Mouse (Mus musculus): ENCODE results near the gene Phf21b. TPM values are rescaled to one million over a fixed set of nuclear protein-coding genes. Genes with fewer than 3 reads are reported as not detected.

The Phf21b gene
- total and polyA plus RNA-seq, 3 experiments, result 1.3 to 5.3 (median 2.2) TPM

GRCm38 (mm10) chr15:84809275-84809952 lies 46.4 kb downstream of the Phf21b start:
- Histone ChIP-seq H3K27me3 (replicated peaks) (no peaks in the 10 kb centered on the region), H3K9me3 (replicated peaks; ENCODE audit: low read length) (peaks cover 4% of the 10 kb centered on the region), H3K79me2 (replicated peaks; ENCODE audit: control insufficient read depth, extremely low read depth, insufficient read depth, poor library complexity, severe bottlenecking) (no peaks in the 10 kb centered on the region), H3K4me3 (replicated peaks in 1 of 3; ENCODE audit: low read depth in 2 of 3, low read length in 2 of 3, poor library complexity in 1 of 3) (no peak overlapping the region), H3K4me2 (ENCODE audit: insufficient read depth, low read depth, poor library complexity, severe bottlenecking) (no peak overlapping the region), H3K4me1 (ENCODE audit: control insufficient read depth in 1 of 2, insufficient read depth in 2 of 2) (peaks cover 10 to 12% of the 10 kb centered on the region in 2 experiments), H3K9ac (ENCODE audit: insufficient read depth, low read depth) (no peak overlapping the region), H3K36me3 (replicated peaks in 1 of 2; ENCODE audit: control insufficient read depth in 1 of 2, insufficient read depth in 1 of 2, low read length in 1 of 2) (peaks cover 4 to 51% of the 10 kb centered on the region in 2 experiments), H3K27ac (ENCODE audit: insufficient read depth, low read depth) (no peak overlapping the region)
- no peak for DNase-seq (ENCODE audit: extremely low read depth)
- TF ChIP-seq POLR2A (IDR thresholded peaks at IDR 0.05; ENCODE audit: low read depth, low read length), result no peak
- no peak for TF ChIP-seq IRF4 (IDR thresholded peaks at IDR 0.05; ENCODE audit: low read depth, low read length)
- in situ Hi-C loops (cut with MboI; ENCODE audit: low pct_ligation_motif_present, low pct_unique_long_range_greater_than_20kb, low sequenced_read_pairs), result no loop called here
- dilution Hi-C loops (cut with MboI; ENCODE audit: extremely low pct_ligation_motif_present, extremely low pct_unique_long_range_greater_than_20kb, low sequenced_read_pairs), result no loop called here

- Histone ChIP-seq H3K9me3 (replicated peaks; ENCODE audit: low read length) (peaks cover 6% of the 10 kb centered on the region), H3K36me3 (replicated peaks in 1 of 2; ENCODE audit: control insufficient read depth in 1 of 2, insufficient read depth in 1 of 2, low read length in 1 of 2) (peaks cover 10 to 89% of the 10 kb centered on the region in 2 experiments), H3K27ac (ENCODE audit: insufficient read depth, low read depth) (no peak overlapping the region), H3K9ac (ENCODE audit: insufficient read depth, low read depth) (no peak overlapping the region), H3K4me1 (ENCODE audit: control insufficient read depth in 1 of 2, insufficient read depth in 2 of 2) (no peaks in the 10 kb centered on the region), H3K27me3 (replicated peaks) (no peaks in the 10 kb centered on the region), H3K79me2 (replicated peaks; ENCODE audit: control insufficient read depth, extremely low read depth, insufficient read depth, poor library complexity, severe bottlenecking) (no peaks in the 10 kb centered on the region), H3K4me3 (replicated peaks in 1 of 3; ENCODE audit: low read depth in 2 of 3, low read length in 2 of 3, poor library complexity in 1 of 3) (no peak overlapping the region), H3K4me2 (ENCODE audit: insufficient read depth, low read depth, poor library complexity, severe bottlenecking) (no peak overlapping the region)
- DNase-seq (ENCODE audit: extremely low read depth), result peak; percentile 35
- in situ Hi-C loops (cut with MboI; ENCODE audit: low pct_ligation_motif_present, low pct_unique_long_range_greater_than_20kb, low sequenced_read_pairs) (no loop called here), dilution Hi-C loops (cut with MboI; ENCODE audit: extremely low pct_ligation_motif_present, extremely low pct_unique_long_range_greater_than_20kb, low sequenced_read_pairs) (no loop called here)
- TF ChIP-seq MEF2A (IDR thresholded peaks at IDR 0.05; ENCODE audit: borderline replicate concordance, low read depth, low read length) (no peak), MAX (IDR thresholded peaks at IDR 0.05; ENCODE audit: low read length) (no peak), CHD1 (IDR thresholded peaks at IDR 0.05; ENCODE audit: low read depth, low read length) (no peak), MAZ (IDR thresholded peaks at IDR 0.05; ENCODE audit: low read depth, low read length) (no peak), CTCF (conservative IDR thresholded peaks at IDR 0.05 in 1 of 2, IDR thresholded peaks at IDR 0.05 in 1 of 2; ENCODE audit: low read depth in 2 of 2, low read length in 2 of 2) (peak; percentile 52 to 65), POLR2A (IDR thresholded peaks at IDR 0.05; ENCODE audit: low read depth, low read length) (no peak), RAD21 (IDR thresholded peaks at IDR 0.05; ENCODE audit: low read depth, low read length) (peak; percentile 35), SMC3 (IDR thresholded peaks at IDR 0.05; ENCODE audit: low read depth, low read length) (peak; percentile 61), NELFE (IDR thresholded peaks at IDR 0.05; ENCODE audit: low read depth, low read length) (no peak)
Measured at GRCm38 (mm10) chr15:84803685-84804084, 52.2 kb downstream of the Phf21b start.

- H3K9me3 ChIP-seq (replicated peaks; ENCODE audit: low read length), result peaks cover 10% of the 10 kb centered on the region
- in situ Hi-C loops (cut with MboI; ENCODE audit: low pct_ligation_motif_present, low pct_unique_long_range_greater_than_20kb, low sequenced_read_pairs), result no loop called here
- no peak overlapping the region for H3K4me2 ChIP-seq (ENCODE audit: insufficient read depth, low read depth, poor library complexity, severe bottlenecking)
- dilution Hi-C loops (cut with MboI; ENCODE audit: extremely low pct_ligation_motif_present, extremely low pct_unique_long_range_greater_than_20kb, low sequenced_read_pairs), result no loop called here
- peaks cover 0 to 4% of the 10 kb centered on the region in 2 experiments; a peak in 1 of 4 replicates for H3K4me1 ChIP-seq (ENCODE audit: control insufficient read depth in 1 of 2, insufficient read depth in 2 of 2)
- no peak overlapping the region for H3K4me3 ChIP-seq (replicated peaks in 1 of 3; ENCODE audit: low read depth in 2 of 3, low read length in 2 of 3, poor library complexity in 1 of 3)
- H3K79me2 ChIP-seq (replicated peaks; ENCODE audit: control insufficient read depth, extremely low read depth, insufficient read depth, poor library complexity, severe bottlenecking), result no peaks in the 10 kb centered on the region
- H3K9ac ChIP-seq (ENCODE audit: insufficient read depth, low read depth), result no peak overlapping the region
- no peak for DNase-seq (ENCODE audit: extremely low read depth)
- peaks cover 18 to 89% of the 10 kb centered on the region in 2 experiments for H3K36me3 ChIP-seq (replicated peaks in 1 of 2; ENCODE audit: control insufficient read depth in 1 of 2, insufficient read depth in 1 of 2, low read length in 1 of 2)
- H3K27ac ChIP-seq (ENCODE audit: insufficient read depth, low read depth), result no peak overlapping the region
- TF ChIP-seq RAD21 (IDR thresholded peaks at IDR 0.05; ENCODE audit: low read depth, low read length), result peak; percentile 42
- TF ChIP-seq MYC (IDR thresholded peaks at IDR 0.05; ENCODE audit: low read depth, low read length), result no peak
- peak in 1 of 2 experiments; percentile 58; a peak in 2 of 4 replicates for TF ChIP-seq CTCF (conservative IDR thresholded peaks at IDR 0.05 in 1 of 2, IDR thresholded peaks at IDR 0.05 in 1 of 2; ENCODE audit: low read depth in 2 of 2, low read length in 2 of 2)
- TF ChIP-seq SMC3 (IDR thresholded peaks at IDR 0.05; ENCODE audit: low read depth, low read length), result peak; percentile 41
- no peak for TF ChIP-seq E2F4 (IDR thresholded peaks at IDR 0.05; ENCODE audit: insufficient replicate concordance, low read depth, low read length)
- no peak for TF ChIP-seq HCFC1 (IDR thresholded peaks at IDR 0.05; ENCODE audit: low read depth, low read length)
- no peak for TF ChIP-seq ELF1 (IDR thresholded peaks at IDR 0.05; ENCODE audit: low read depth, low read length)
- TF ChIP-seq TBP (conservative IDR thresholded peaks at IDR 0.05; ENCODE audit: low read depth, low read length), result no peak
- TF ChIP-seq TCF12 (IDR thresholded peaks at IDR 0.05; ENCODE audit: low read depth, low read length), result no peak
- no peak for TF ChIP-seq ETS1 (conservative IDR thresholded peaks at IDR 0.05; ENCODE audit: low read depth, low read length)
- no peak for TF ChIP-seq KAT2A (IDR thresholded peaks at IDR 0.05; ENCODE audit: insufficient replicate concordance, low read length)
- TF ChIP-seq GABPA (IDR thresholded peaks at IDR 0.05; ENCODE audit: insufficient replicate concordance, low read depth, low read length), result no peak
- no peak for TF ChIP-seq RCOR1 (conservative IDR thresholded peaks at IDR 0.05; ENCODE audit: low read depth, low read length)
- TF ChIP-seq JUN (IDR thresholded peaks at IDR 0.05; ENCODE audit: insufficient read depth, low read depth, low read length), result no peak
- H3K27me3 ChIP-seq (replicated peaks), result no peaks in the 10 kb centered on the region
Measured at GRCm38 (mm10) chr15:84800132-84800531, 55.7 kb downstream of the Phf21b start.
